Comparison of ENCODE assay signal across 20 mouse cellular contexts in genomic region chr16:93418246-93418645, GRCm38 (mm10).
DNase-seq lines count a peak whose midpoint lies in the region; ATAC-seq and TF ChIP-seq lines count a peak whose summit lies in the region.
"Had no signal": no experiment of that assay in that cellular context is flagged by ENCODE, and none has a peak within 500 bp of the region (broad histone marks: within the 10 kb centered on the region; RNA-seq: fewer than 3 reads in every experiment).

No protein-coding gene starts in this region.

- no peaks in the 10 kb centered on the region for H3K36me3 ChIP-seq in midbrain, embryonic 12.5 days
- no peaks in the 10 kb centered on the region for H3K36me3 ChIP-seq in midbrain, embryonic 15.5 days (replicated peaks)
- no peaks in the 10 kb centered on the region for H3K36me3 ChIP-seq in liver, postnatal 0 days (replicated peaks; ENCODE audit: insufficient read depth, low read length)
- H3K36me3 ChIP-seq: limb, embryonic 13.5 days; neural tube, embryonic 15.5 days had no signal

- no peak overlapping the region for H3K9ac ChIP-seq in midbrain, embryonic 12.5 days (replicated peaks)
- no peak overlapping the region for H3K9ac ChIP-seq in midbrain, embryonic 15.5 days
- no peak overlapping the region for H3K9ac ChIP-seq in liver, postnatal 0 days (replicated peaks)
- H3K9ac ChIP-seq: forebrain, postnatal 0 days; limb, embryonic 13.5 days; neural tube, embryonic 15.5 days had no signal

- TF ChIP-seq POLR2A in cerebellum, adult 2 months (IDR thresholded peaks at IDR 0.05; ENCODE audit: borderline replicate concordance, insufficient read depth, low read length) = no peak

- no peak for TF ChIP-seq CTCF in cerebellum, adult 2 months (IDR thresholded peaks at IDR 0.05; ENCODE audit: borderline replicate concordance, insufficient read depth, low read depth, low read length)
- TF ChIP-seq CTCF in liver, postnatal 0 days (IDR thresholded peaks at IDR 0.05; ENCODE audit: low read depth) = no peak

- 51% methylated on average over 8 of the region's 8 CpGs for whole genome bisulfite sequencing in cerebellum, adult 2 months
- 82% methylated on average over 8 of the region's 8 CpGs for WGBS in midbrain, embryonic 12.5 days
- WGBS in midbrain, embryonic 15.5 days = 78% methylated on average over 8 of the region's 8 CpGs
- WGBS in liver, postnatal 0 days (ENCODE audit: insufficient replicate concordance) = 49% methylated on average over 8 of the region's 8 CpGs

- no peak overlapping the region for H3K27ac ChIP-seq in cerebellum, adult 2 months (ENCODE audit: insufficient read depth, low read length)
- H3K27ac ChIP-seq in midbrain, embryonic 12.5 days (replicated peaks) = no peak overlapping the region
- no peak overlapping the region for H3K27ac ChIP-seq in midbrain, embryonic 15.5 days
- no peak overlapping the region for H3K27ac ChIP-seq in liver, postnatal 0 days (ENCODE audit: low read depth)
- H3K27ac ChIP-seq: gastrocnemius, adult 2 months; heart, adult 2 months; limb, embryonic 13.5 days; neural tube, embryonic 15.5 days had no signal

- TF ChIP-seq EP300 in liver, postnatal 0 days (IDR thresholded peaks at IDR 0.05; ENCODE audit: low read depth) = peak; percentile 92

- H3K9me3 ChIP-seq in midbrain, embryonic 12.5 days = no peaks in the 10 kb centered on the region
- no peaks in the 10 kb centered on the region for H3K9me3 ChIP-seq in midbrain, embryonic 15.5 days
- H3K9me3 ChIP-seq in liver, postnatal 0 days (ENCODE audit: low read length) = no peaks in the 10 kb centered on the region
- H3K9me3 ChIP-seq: limb, embryonic 13.5 days; neural tube, embryonic 15.5 days had no signal

- peak; percentile 18 to 21 for DNase-seq in cerebellum, postnatal 14 days
- no peak for DNase-seq in cerebellum, adult 2 months
- no peak for DNase-seq in liver, postnatal 0 days
- no peak for DNase-seq in thymus, postnatal 25 days
- DNase-seq: adrenal gland, adult 8-10 months; cerebellum, adult 9-11 months; forebrain, postnatal 0 days; gastrocnemius, adult 2 months; heart, adult 2 months; heart, postnatal 14 days; kidney, adult 18-20 months; kidney, postnatal 14 days had no signal

- H3K4me3 ChIP-seq in cerebellum, adult 2 months (replicated peaks; ENCODE audit: insufficient read depth, low read depth, low read length) = no peak overlapping the region
- no peak overlapping the region for H3K4me3 ChIP-seq in midbrain, embryonic 12.5 days
- H3K4me3 ChIP-seq in midbrain, embryonic 15.5 days = no peak overlapping the region
- no peak overlapping the region for H3K4me3 ChIP-seq in liver, postnatal 0 days (ENCODE audit: low read depth, low read length)
- H3K4me3 ChIP-seq: gastrocnemius, adult 2 months; heart, adult 2 months; limb, embryonic 13.5 days; neural tube, embryonic 15.5 days had no signal

- 0 out of 2 replicates have a peak, but pooled peaks have one; percentile 23 for ATAC-seq in midbrain, embryonic 12.5 days (ENCODE audit: low FRiP score, low read depth)
- ATAC-seq in midbrain, embryonic 15.5 days (replicated peaks) = no peak
- peak; percentile 49 for ATAC-seq in erythroid progenitor cell, adult 5-6 weeks (replicated peaks; ENCODE audit: low FRiP score, poor library complexity, severe bottlenecking)
- peak; percentile 90 for ATAC-seq in liver, postnatal 0 days
- no peak for ATAC-seq in megakaryocyte, adult 5-6 weeks (ENCODE audit: poor library complexity, severe bottlenecking)
- ATAC-seq: forebrain, postnatal 0 days; hindbrain, embryonic 16.5 days had no signal

- H3K4me1 ChIP-seq in cerebellum, adult 2 months (ENCODE audit: control insufficient read depth, insufficient read depth, low read length) = no peaks in the 10 kb centered on the region
- peaks cover 10% of the 10 kb centered on the region for H3K4me1 ChIP-seq in midbrain, embryonic 12.5 days
- peaks cover 6% of the 10 kb centered on the region for H3K4me1 ChIP-seq in midbrain, embryonic 15.5 days
- no peaks in the 10 kb centered on the region for H3K4me1 ChIP-seq in liver, postnatal 0 days (ENCODE audit: insufficient read depth)

- H3K4me2 ChIP-seq in midbrain, embryonic 12.5 days (replicated peaks) = no peak overlapping the region
- H3K4me2 ChIP-seq in midbrain, embryonic 15.5 days = no peak overlapping the region
- H3K4me2 ChIP-seq in liver, postnatal 0 days (ENCODE audit: low read depth, low read length) = no peak overlapping the region
- H3K4me2 ChIP-seq: limb, embryonic 13.5 days; neural tube, embryonic 15.5 days had no signal

- peaks cover 2% of the 10 kb centered on the region; the same call in 1 of the 2 replicates for H3K27me3 ChIP-seq in cerebellum, adult 2 months (ENCODE audit: control insufficient read depth, insufficient read depth, low read length)
- H3K27me3 ChIP-seq in midbrain, embryonic 12.5 days = peaks cover 25% of the 10 kb centered on the region
- peaks cover 7% of the 10 kb centered on the region; the same call in 1 of the 2 replicates for H3K27me3 ChIP-seq in midbrain, embryonic 15.5 days (replicated peaks)
- H3K27me3 ChIP-seq in liver, postnatal 0 days (ENCODE audit: insufficient read depth, low read length) = no peaks in the 10 kb centered on the region
- H3K27me3 ChIP-seq: CH12.LX had no signal

Comparison
In these comparisons a context has a peak if more than half of its experiments do, and no peak if none do; other contexts are left out.
1. DNase-seq: peak in cerebellum, postnatal 14 days (2 of 2); none in cerebellum, adult 2 months (0 of 2), liver, postnatal 0 days (single experiment) and thymus, postnatal 25 days (single experiment).
2. ATAC-seq: peak in midbrain, embryonic 12.5 days (single experiment), erythroid progenitor cell, adult 5-6 weeks (single experiment) and liver, postnatal 0 days (single experiment); none in midbrain, embryonic 15.5 days (single experiment) and megakaryocyte, adult 5-6 weeks (single experiment).